Mouse (Mus musculus): ENCODE data around the gene Bcdin3d. TPM values are rescaled to one million over a fixed set of nuclear protein-coding genes. Genes with fewer than 3 reads are reported as not detected.

Gene Bcdin3d
- total and polyA plus RNA-seq, 3 experiments, result 7.8 to 31.3 (median 13.7) TPM

DNA sequence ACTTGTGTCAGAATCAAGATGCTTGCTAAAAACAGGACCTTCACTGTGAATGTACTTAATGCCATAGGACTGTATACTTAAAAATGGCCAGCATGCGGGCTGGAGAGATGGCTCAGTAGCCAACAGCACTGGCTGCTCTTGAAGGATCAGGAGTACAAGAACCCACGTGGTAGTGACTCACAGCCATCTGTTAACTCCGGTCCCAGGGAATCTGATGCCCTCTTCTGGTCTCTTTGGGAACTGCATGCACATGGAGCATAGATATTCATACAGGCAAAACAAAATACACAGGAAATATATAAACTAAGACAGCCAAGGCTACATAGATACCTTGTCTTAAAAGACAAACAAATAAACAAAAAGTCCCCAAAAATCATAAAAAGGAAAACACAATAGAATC is 5.5 kb downstream of the Bcdin3d start:
- Histone ChIP-seq H3K9me3 (replicated peaks; ENCODE audit: insufficient read depth, low read length) (no peaks in the 10 kb centered on the region), H3K4me3 (ENCODE audit: control insufficient read depth in 1 of 2, insufficient read depth in 1 of 2, low read depth in 2 of 2, low read length in 2 of 2) (no peak overlapping the region), H3K27me3 (ENCODE audit: control insufficient read depth in 1 of 2, insufficient read depth in 2 of 2, low read length in 2 of 2) (no peaks in the 10 kb centered on the region), H3K79me2 (ENCODE audit: control insufficient read depth, insufficient read depth, low read length, poor library complexity) (peaks cover 1% of the 10 kb centered on the region; the same call in 1 of the 2 replicates), H3K9ac (ENCODE audit: control insufficient read depth, low read depth, low read length, poor library complexity, severe bottlenecking) (no peak overlapping the region), H3K27ac (ENCODE audit: control insufficient read depth, low read depth, low read length) (no peak overlapping the region), H3K36me3 (ENCODE audit: control insufficient read depth in 1 of 2, insufficient read depth in 2 of 2, low read length in 2 of 2) (peaks cover 0 to 10% of the 10 kb centered on the region in 2 experiments; a peak in 2 of 4 replicates), H3K4me1 (ENCODE audit: control insufficient read depth in 1 of 2, insufficient read depth in 2 of 2, low read length in 2 of 2) (peaks cover 0 to 8% of the 10 kb centered on the region in 2 experiments; a peak in 2 of 4 replicates)
- DNase-seq (ENCODE audit: low read depth, low spot score), result peak; percentile 94
- TF ChIP-seq POLR2AphosphoS2 (IDR thresholded peaks at IDR 0.05; ENCODE audit: low read length), result no peak
- peak; percentile 81 for TF ChIP-seq SMC3 (IDR thresholded peaks at IDR 0.05; ENCODE audit: low read depth, low read length)
- TF ChIP-seq RCOR1 (IDR thresholded peaks at IDR 0.05; ENCODE audit: low read depth, low read length), result no peak
- no peak for TF ChIP-seq ETS1 (IDR thresholded peaks at IDR 0.05; ENCODE audit: low read depth, low read length)
- TF ChIP-seq TBP (IDR thresholded peaks at IDR 0.05; ENCODE audit: low read depth, low read length), result 0 out of 2 replicates have a peak, but pooled peaks have one; percentile 45
- TF ChIP-seq NRF1 (IDR thresholded peaks at IDR 0.05; ENCODE audit: insufficient read depth, low read depth, low read length, poor library complexity, severe bottlenecking), result no peak
- TF ChIP-seq MYC (IDR thresholded peaks at IDR 0.05; ENCODE audit: low read depth, low read length), result peak; percentile 99
- peak; percentile 79 for TF ChIP-seq SIN3A (IDR thresholded peaks at IDR 0.05; ENCODE audit: low read length)
- TF ChIP-seq USF1 (IDR thresholded peaks at IDR 0.05; ENCODE audit: low read depth, low read length), result peak; percentile 83
- TF ChIP-seq CTCF (IDR thresholded peaks at IDR 0.05 in 2 of 3, conservative IDR thresholded peaks at IDR 0.05 in 1 of 3; ENCODE audit: control insufficient read depth in 1 of 3, insufficient read depth in 1 of 3, low read depth in 2 of 3, low read length in 3 of 3, poor library complexity in 1 of 3, severe bottlenecking in 1 of 3), result peak; percentile 75 to 99 (median 90)
- TF ChIP-seq MAZ (IDR thresholded peaks at IDR 0.05; ENCODE audit: low read depth, low read length), result no peak
- no peak for TF ChIP-seq NELFE (IDR thresholded peaks at IDR 0.05; ENCODE audit: low read depth, low read length)
- TF ChIP-seq ZC3H11A (IDR thresholded peaks at IDR 0.05; ENCODE audit: low read depth, low read length), result peak; percentile 46
- TF ChIP-seq ELF1 (IDR thresholded peaks at IDR 0.05; ENCODE audit: low read depth, low read length), result no peak
- peak; percentile 91 for TF ChIP-seq MXI1 (IDR thresholded peaks at IDR 0.05; ENCODE audit: low read depth, low read length)
- peak; percentile 83 for TF ChIP-seq JUND (IDR thresholded peaks at IDR 0.05; ENCODE audit: low read depth, low read length)
- TF ChIP-seq MAX (IDR thresholded peaks at IDR 0.05; ENCODE audit: low read length), result peak; percentile 96
- no peak for TF ChIP-seq ZNF384 (IDR thresholded peaks at IDR 0.05; ENCODE audit: low read depth, low read length)
- TF ChIP-seq EP300 (IDR thresholded peaks at IDR 0.05; ENCODE audit: low read depth in 1 of 2, low read length in 2 of 2), result no peak
- TF ChIP-seq USF2 (IDR thresholded peaks at IDR 0.05; ENCODE audit: borderline replicate concordance in 1 of 2, insufficient read depth in 1 of 2, low read depth in 1 of 2, low read length in 2 of 2), result peak in 1 of 2 experiments; percentile 22; a peak in 1 of 4 replicates
- no peak for TF ChIP-seq MAFK (IDR thresholded peaks at IDR 0.05; ENCODE audit: borderline replicate concordance, low read depth, low read length)
- TF ChIP-seq TCF12 (IDR thresholded peaks at IDR 0.05; ENCODE audit: low read depth, low read length), result no peak
- TF ChIP-seq CHD2 (IDR thresholded peaks at IDR 0.05; ENCODE audit: low read length), result no peak
- TF ChIP-seq POLR2A (IDR thresholded peaks at IDR 0.05; ENCODE audit: control insufficient read depth in 1 of 2, insufficient read depth in 1 of 2, low read depth in 1 of 2, low read length in 2 of 2, poor library complexity in 1 of 2), result no peak
- peak; percentile 58 for TF ChIP-seq RAD21 (IDR thresholded peaks at IDR 0.05; ENCODE audit: low read depth, low read length)
- TF ChIP-seq UBTF (IDR thresholded peaks at IDR 0.05; ENCODE audit: borderline replicate concordance, insufficient read depth, low read depth, low read length), result 0 out of 2 replicates have a peak, but pooled peaks have one; percentile 36
- TF ChIP-seq ZMIZ1 (IDR thresholded peaks at IDR 0.05; ENCODE audit: low read depth, low read length), result no peak
- 0 out of 2 replicates have a peak, but pooled peaks have one; percentile 25 for TF ChIP-seq HCFC1 (IDR thresholded peaks at IDR 0.05; ENCODE audit: low read depth, low read length)
- no peak for TF ChIP-seq CHD1 (IDR thresholded peaks at IDR 0.05; ENCODE audit: low read depth, low read length)
- TF ChIP-seq MEF2A (IDR thresholded peaks at IDR 0.05; ENCODE audit: extremely low read depth, insufficient replicate concordance, low read depth, low read length, poor library complexity, severe bottlenecking), result no peak
